Mouse (Mus musculus) T-helper 17 cell (primary cell): ENCODE results near the gene Cstf1.

Experiments used
- in situ Hi-C, 2 experiments: fragments of 300-600 bp; cut with MboI, MseI; formaldehyde crosslinking; loops; 1 replicate in 1 of 2; 2 replicates in 1 of 2; pipeline ENCODE4 v1.15.1; 2025; ENCODE audit warnings: high pct_unique_total_duplicates in 2 of 2

Cstf1 gene

DNA sequence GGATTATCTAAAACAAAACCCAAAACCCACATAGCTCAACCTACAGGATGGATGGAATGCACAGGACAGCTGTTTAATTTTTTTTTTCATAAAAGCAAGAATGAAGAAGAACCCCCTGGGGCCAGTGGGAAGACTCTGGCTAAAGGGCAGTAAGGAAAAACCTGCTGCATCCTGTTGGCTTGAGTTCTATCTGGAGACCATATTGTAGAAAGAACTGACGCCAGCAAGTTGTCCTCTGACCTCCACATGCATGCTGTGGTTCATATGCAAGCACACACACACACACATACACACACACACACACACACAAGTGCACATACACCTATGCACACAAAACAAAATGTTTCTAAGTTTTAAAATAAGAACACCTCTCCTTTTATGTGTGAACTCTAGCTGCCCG, 40.2 kb downstream of the Cstf1 start:
- in situ Hi-C loops: no loop called here

- in situ Hi-C loops: no loop called here
These were observed 40.6 kb downstream of the Cstf1 start for GRCm38 (mm10) chr2:172411091-172411490.

DNA sequence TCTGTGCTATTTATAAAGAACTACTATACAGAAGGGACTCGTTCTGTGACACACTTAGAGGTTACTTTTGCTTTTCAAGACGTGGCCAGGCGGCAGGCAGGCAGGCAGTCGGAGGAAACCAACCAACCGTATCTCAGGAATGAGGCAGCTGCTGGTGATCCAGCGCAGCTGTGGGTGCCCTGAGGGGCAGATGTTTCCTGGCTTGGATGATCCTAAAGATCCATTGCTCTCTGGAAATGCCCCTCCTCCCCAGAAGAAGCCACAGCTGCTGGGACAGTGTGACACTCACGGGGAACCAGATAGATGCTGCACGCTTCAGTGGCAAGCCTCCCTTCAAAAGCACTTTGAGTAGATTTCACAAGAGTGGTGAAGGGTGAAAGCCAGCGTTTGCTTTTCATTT, 42.0 kb downstream of the Cstf1 start:
- in situ Hi-C loops: no loop called here

DNA sequence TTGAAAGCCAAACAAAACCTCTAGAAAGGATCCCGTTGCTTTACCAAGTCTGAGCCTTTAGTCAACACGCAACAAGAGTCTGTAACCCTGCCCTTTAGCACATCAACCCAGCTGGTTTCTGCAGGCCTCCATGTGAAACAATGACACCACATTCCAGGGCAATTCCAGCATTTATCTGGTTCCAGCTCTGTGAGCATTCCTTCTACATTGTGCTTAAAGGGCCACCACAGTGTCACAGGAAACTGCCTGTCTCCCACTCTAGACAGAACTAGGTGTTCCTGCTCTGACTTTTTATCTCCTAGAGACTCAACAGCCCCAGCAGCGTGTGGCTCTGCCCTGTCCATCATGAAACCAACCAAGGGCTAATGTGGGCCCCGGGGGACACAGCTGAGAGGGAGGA, 42.8 kb downstream of the Cstf1 start:
- in situ Hi-C loops: no loop called here

- in situ Hi-C loops: no loop called here
These were observed 43.4 kb downstream of the Cstf1 start for GRCm38 (mm10) chr2:172413894-172414293.

- in situ Hi-C loops: no loop called here
These were observed 45.7 kb downstream of the Cstf1 start for GRCm38 (mm10) chr2:172416218-172416617.

GRCm38 (mm10) chr2:172416876-172417275, 46.4 kb downstream of the Cstf1 start:
- in situ Hi-C loops: no loop called here

- in situ Hi-C loops: no loop called here
These were observed 47.7 kb downstream of the Cstf1 start for GRCm38 (mm10) chr2:172418208-172418607.

GRCm38 (mm10) chr2:172430609-172431008, 60.1 kb downstream of the Cstf1 start:
- in situ Hi-C loops: loop anchor here in 1 of 2 experiments (10.0 kb wide), 1 partner anchor 654 kb away; no protein-coding TSS in a partner anchor
